Mouse (Mus musculus) embryonic fibroblast, embryonic 13.5 days (primary cell): Measurements from ENCODE around the gene Cfap97d2. TPM values are rescaled to one million over a fixed set of nuclear protein-coding genes. Genes with fewer than 3 reads are reported as not detected.
"Not testable (repeated sequence)": the region's sequence is repeated elsewhere in the genome, so short reads cannot be mapped to it uniquely, and the experiment has no call there.

Experiments
- H3K27ac ChIP-seq: 2 replicates; pipeline ENCODE4 v1.5.1; 2012; ENCODE audit warnings: low read length, control low read depth, inconsistent platforms; ENCODE audit not compliant: insufficient read depth
- H3K4me1 ChIP-seq: 2 replicates; pipeline ENCODE4 v1.6.1; 2011; ENCODE audit warnings: low read length; ENCODE audit not compliant: control insufficient read depth, insufficient read depth
- H3K4me3 ChIP-seq: 2 replicates; pipeline ENCODE4 v1.5.1; 2011; ENCODE audit warnings: mild to moderate bottlenecking, control low read depth, low read length; ENCODE audit not compliant: insufficient read depth
- CTCF ChIP-seq: IDR thresholded peaks from 2 replicates; pipeline ENCODE4 v1.5.1; 2011; ENCODE audit warnings: mild to moderate bottlenecking, control low read depth, low read length, moderate library complexity, borderline replicate concordance; ENCODE audit not compliant: insufficient read depth
- POLR2A ChIP-seq: IDR thresholded peaks from 2 replicates; pipeline ENCODE4 v1.6.1; 2011; ENCODE audit warnings: low read depth, mild to moderate bottlenecking, control low read depth, low read length, moderate library complexity
- polyA plus RNA-seq: library from polyadenylated mRNA; stranded (reverse); fragments of >200 nt; gene quantifications from 2 replicates; pipeline ENCODE4 v1.2.4, GENCODE M21; 2011; ENCODE audit warnings: low read depth; ENCODE audit not compliant: missing spikeins, insufficient read length

Gene Cfap97d2
- polyA plus RNA-seq, 1 experiment = not detected

DNA sequence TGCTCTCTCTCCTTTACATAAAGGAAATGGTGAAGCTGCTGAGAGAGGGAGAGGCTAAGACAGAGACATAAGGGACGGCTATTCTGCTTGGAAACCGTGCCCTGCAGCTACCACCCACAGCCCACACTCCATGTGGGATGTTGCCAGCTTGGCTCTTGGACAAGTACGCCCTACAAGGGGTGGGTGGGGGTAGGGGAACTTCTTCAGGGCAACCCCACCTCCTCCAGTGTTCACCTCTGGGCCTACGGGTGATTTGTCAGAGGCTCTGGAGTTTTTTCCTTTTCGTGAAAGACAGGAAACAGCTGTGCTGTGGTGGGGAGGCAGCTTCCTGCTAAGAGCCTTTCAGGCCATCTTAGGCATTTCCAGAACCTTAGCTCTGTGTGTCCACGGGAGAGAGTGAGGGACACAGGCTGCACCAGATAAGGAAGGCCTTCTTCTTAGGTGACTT, 34.7 kb downstream of the Cfap97d2 start:
- TF ChIP-seq POLR2A = no peak
- TF ChIP-seq CTCF = no peak
- no peak overlapping the region for H3K4me3 ChIP-seq
- H3K4me1 ChIP-seq = no peaks in the 10 kb centered on the region
- H3K27ac ChIP-seq = no peak overlapping the region

- no peak for TF ChIP-seq POLR2A
- TF ChIP-seq CTCF = no peak
- Histone ChIP-seq H3K4me3 (no peak overlapping the region), H3K4me1 (no peaks in the 10 kb centered on the region), H3K27ac (no peak overlapping the region)
These were observed 35.3 kb downstream of the Cfap97d2 start for GRCm38 (mm10) chr8:13740817-13741613.

DNA sequence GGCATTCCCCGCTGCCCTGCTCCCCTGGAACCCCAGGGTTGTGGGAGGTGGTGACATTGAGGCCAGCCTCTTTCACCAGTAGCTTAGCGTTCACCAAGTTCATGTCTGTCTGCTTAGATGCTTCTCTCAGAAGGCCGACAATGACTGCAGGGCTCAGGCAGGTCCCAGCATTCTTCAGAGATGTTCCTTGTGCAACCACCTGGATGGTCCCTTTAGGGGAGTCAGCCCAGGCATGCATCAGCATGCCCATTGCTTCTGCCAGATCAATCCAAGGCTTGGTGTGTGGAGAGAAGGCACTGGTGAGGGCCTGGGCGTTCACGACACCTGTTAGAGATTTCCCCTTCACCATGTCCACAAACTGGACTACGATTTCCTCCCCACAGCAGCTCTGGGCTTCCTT, 40.5 kb downstream of the Cfap97d2 start:
- H3K4me1 ChIP-seq, H3K27ac ChIP-seq, H3K4me3 ChIP-seq: not testable (repeated sequence)

DNA sequence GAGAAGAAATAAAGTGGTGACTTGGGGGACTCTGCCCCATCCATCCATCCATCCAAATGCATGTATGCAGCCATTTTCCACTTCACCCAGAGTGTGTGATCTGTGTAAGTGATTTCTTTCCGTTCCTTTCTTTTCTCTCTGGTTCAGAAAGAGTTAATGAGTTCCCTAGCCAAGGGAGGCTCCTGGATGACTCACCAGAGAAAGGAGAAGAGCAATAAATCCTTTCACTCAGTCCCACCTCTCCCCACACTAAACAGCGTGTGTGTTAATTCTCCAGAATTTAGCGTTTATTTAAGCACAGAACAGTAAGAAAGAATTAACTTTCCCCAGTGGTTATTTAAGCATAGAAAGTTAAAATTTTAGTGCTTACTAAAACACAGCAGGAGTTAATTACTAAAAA, 41.9 kb downstream of the Cfap97d2 start:
- H3K4me3 ChIP-seq = no peak overlapping the region
- 0 out of 2 replicates have a peak, but pooled peaks cover 4% of the 10 kb centered on the region for H3K4me1 ChIP-seq
- TF ChIP-seq POLR2A (no peak), CTCF (no peak)
- no peak overlapping the region for H3K27ac ChIP-seq

GRCm38 (mm10) chr8:13753680-13754079, 48.0 kb downstream of the Cfap97d2 start:
- Histone ChIP-seq H3K4me3 (no peak overlapping the region), H3K27ac (no peak overlapping the region), H3K4me1 (no peaks in the 10 kb centered on the region)
- TF ChIP-seq CTCF = peak; percentile 51; the same call in 1 of the 2 replicates
- TF ChIP-seq POLR2A = no peak

DNA sequence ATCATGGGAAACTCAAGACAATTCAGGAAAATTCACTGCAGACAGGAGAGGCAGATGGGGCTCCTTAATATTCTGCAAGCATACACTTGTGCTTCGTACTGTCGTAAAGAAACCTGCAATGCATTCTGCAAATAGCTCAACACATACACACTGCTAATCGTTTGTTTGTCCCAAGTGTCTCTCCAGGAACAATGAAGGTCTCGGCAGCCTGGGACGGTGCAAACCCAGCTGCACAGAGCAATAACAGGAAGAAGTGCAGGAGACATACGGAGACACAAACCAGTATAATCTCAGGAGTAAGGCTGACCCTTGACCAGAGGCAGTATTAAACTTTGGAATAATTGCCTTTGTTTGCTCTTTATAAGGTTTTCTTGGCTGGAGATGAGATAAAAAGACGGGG, 50.8 kb downstream of the Cfap97d2 start:
- H3K4me3 ChIP-seq = no peak overlapping the region
- H3K27ac ChIP-seq = no peak overlapping the region
- TF ChIP-seq POLR2A = no peak
- TF ChIP-seq CTCF = no peak
- 0 out of 2 replicates have a peak, but pooled peaks cover 2% of the 10 kb centered on the region for H3K4me1 ChIP-seq

DNA sequence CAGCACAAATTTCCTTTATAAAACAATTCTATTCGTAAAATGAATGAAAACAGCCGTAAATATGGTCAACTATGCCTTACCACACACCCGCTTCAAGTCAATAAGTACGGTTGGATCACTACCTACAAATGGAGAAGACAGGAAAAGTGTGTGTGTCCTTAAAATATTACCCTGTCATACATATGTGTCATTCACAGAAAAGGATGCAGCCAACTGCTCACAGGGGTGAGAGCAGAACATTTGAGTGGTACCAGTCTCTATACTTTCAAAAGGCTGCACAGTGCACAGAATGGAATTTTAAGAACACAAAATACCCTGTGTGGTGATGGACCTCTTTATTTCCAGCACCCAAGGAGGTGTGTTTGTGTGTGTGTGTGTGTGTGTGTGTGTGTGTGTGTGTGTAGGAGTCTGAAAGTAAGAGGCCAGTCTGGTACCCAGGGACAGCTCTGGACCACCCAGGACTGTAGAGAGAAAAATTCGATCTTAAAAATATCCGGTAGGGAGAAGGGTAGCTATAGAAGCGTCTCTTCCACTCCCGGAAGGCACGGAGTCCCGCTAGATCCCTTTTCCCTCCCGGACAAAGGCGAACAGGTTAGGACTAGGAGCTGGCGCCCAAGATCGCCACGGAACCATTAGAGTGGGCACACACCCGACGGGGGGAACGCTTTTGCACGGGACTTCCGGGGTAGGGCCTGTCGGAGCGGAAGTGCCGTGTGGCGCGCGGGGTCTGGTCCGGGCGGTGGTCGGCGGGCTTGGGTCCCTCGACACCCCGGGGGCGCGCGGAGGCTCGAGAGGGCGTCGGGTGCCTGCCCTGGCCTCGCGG, 51.5 kb downstream of the Cfap97d2 start, which contains the start of gene Cdc16:
TSS of gene Cdc16 (plus strand) at position 695 of the 823 bp plus-strand sequence.
- no peak for TF ChIP-seq CTCF
- peak; percentile 73 for TF ChIP-seq POLR2A
- peak within 1 kb of the TSS; percentile 74 for H3K27ac ChIP-seq
- peak within 1 kb of the TSS; percentile 95 for H3K4me3 ChIP-seq
- 0 out of 2 replicates have a peak, but pooled peaks cover 2% of the 10 kb centered on the region for H3K4me1 ChIP-seq

DNA sequence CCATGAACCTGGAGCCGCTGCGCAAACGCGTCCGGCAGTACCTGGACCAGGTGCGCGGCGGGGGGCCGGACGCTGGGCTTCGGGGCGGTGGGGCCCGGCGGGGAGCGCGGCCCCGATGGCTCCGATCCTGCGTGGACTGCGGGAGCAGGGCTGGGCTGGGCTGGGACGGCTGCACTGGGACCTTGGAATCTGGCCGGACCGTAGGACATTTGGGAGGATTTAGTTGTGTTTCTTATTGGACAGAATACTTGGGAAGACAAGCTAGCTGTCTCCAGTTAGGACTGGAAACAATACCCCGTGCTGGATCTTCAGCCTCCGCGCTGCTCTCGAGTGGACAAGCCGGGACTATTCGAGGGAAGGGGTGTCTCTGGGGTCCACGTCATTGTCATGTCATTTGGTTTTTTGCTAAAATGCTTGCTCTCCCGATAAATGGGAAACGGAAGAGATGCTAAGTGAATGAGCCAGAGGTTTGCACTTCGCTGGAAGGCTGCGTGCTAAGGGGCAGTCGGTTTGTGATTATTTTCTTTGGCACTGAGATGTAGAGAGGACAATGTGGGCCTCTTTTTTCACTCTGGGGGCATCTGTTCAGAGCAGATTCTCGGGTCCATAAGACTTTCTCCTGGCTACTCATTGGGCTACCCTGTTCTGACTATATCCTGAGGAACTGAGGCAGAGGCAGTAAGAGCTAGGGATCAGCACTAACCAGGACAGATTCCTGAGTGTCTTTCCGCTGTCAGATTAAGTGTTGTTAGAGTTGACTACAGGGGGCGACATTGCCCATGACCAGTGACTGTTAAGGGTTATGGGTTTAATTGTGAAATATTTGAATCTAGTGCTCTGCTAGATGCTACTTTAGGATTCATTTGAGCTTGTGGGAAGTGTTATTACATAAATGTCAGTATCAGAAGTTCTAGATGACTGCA, 52.4 kb downstream of the Cfap97d2 start:
- Histone ChIP-seq H3K27ac (peak overlapping the region; percentile 74), H3K4me3 (peak overlapping the region; percentile 95), H3K4me1 (0 out of 2 replicates have a peak, but pooled peaks cover 2% of the 10 kb centered on the region)
- TF ChIP-seq POLR2A (no peak), CTCF (no peak)

DNA sequence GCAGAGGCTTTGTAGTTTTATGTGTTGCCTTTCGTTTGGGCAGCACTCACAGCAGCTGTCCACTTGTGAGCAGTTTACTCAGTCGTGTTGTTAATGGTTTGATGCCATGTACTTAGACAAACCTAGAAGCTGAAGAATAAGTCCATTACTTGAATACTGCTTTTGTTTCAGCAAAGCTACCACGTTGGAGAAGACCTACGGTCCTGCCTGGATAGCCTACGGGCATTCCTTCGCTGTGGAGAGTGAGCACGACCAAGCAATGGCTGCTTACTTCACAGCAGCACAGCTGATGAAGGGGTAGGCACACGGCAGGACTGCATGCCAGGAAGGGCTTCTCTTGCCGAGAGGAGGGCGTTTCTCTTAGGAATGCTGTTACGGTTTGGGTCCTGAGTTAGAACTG, 63.5 kb downstream of the Cfap97d2 start:
- TF ChIP-seq CTCF (no peak), POLR2A (no peak)
- H3K4me3 ChIP-seq = no peak overlapping the region
- H3K4me1 ChIP-seq = no peaks in the 10 kb centered on the region
- H3K27ac ChIP-seq = no peak overlapping the region
